Mouse (Mus musculus): ENCODE results near the gene Plcl1.

The Plcl1 gene

DNA sequence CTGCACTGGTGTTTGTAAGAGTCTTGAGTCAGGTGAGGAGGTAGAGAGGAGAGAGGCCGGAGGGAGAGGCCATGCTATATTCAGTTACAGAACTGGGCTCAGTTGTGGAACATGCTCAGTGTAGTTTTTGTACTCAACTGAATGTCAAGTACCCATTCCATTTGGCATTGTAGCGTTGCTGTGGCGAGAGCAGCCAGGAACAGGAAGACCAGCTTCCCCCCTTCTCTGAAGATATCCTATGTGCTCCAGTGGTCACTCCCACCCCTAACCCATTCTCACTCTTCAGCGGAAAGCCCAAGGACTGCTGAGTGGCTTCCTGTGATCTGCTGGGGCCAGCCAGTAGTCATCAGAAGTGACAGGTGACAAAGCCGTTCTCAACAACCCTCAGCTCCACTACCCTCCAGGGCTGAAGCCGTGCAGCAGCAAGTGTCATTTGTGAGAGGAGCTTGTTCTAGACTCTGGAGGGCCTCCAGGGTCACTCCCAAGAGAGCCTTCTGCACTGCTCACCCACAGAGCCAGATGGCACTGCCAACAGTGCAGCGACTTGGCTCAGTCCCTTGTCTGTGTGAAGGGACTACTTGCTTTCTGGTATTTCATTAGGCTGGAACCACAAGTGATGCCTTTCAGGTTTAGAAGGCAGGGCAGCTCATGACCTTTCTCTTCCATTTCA lies 213.0 kb downstream of the Plcl1 start:
- peak; percentile 6 for DNase-seq

DNA sequence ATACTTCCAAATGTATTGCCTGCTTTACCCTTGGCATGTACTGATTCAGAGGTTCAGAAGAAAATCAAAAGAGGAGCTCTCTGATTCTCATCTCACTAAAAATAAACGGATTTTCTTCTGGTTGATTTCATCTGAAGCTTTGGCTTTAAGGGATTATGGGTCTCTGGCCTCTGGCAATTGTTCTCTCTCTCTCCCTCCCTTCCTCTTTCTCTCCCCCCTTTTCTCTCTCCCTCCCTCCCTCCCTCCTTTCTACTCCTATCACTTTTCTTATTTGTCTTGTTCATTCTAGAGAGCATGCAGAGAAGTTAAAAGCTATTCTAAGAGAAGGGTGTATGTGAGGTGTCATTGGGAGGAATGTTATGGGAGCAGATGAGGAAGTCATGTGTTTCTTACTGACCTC lies 225.8 kb downstream of the Plcl1 start:
- DNase-seq: no peak

DNA sequence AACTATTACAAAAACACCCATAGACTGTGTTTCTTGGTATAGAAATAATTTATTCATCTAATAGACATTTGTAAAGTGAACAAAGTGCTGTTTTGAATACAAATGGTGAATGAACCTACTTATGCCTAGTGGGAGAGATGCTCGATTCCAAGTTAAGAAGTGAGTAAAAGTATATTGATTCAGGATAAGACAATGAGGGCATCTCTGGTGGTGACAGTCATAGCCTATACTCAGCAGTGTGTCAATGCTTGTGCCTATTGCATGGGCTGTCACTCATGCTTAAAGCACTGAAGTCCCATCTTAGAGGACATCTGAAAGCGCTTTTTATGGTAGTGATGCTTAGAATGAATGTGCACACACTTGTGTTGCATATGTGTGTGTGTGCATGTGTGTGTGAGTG lies 226.3 kb downstream of the Plcl1 start:
- no peak for DNase-seq

DNA sequence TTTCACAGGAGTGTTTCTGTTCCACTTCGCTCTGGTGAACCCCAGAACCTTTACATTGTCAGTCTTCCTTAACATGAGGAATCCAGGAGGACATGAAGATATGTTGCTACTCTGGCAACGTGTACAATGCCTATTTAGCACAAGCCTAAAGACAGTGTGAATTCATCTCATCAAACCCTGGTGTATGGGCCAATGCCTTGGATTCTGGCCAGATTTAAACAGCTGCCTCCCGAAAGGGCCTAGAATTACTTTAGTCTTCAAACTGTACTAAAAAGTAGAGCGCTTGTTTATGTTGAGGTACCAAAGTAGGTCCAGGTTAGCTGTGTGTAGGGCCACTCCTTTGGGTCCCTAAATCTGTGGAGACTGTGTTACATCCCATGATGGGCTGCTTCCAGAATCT lies 227.6 kb downstream of the Plcl1 start:
- DNase-seq: no peak

DNA sequence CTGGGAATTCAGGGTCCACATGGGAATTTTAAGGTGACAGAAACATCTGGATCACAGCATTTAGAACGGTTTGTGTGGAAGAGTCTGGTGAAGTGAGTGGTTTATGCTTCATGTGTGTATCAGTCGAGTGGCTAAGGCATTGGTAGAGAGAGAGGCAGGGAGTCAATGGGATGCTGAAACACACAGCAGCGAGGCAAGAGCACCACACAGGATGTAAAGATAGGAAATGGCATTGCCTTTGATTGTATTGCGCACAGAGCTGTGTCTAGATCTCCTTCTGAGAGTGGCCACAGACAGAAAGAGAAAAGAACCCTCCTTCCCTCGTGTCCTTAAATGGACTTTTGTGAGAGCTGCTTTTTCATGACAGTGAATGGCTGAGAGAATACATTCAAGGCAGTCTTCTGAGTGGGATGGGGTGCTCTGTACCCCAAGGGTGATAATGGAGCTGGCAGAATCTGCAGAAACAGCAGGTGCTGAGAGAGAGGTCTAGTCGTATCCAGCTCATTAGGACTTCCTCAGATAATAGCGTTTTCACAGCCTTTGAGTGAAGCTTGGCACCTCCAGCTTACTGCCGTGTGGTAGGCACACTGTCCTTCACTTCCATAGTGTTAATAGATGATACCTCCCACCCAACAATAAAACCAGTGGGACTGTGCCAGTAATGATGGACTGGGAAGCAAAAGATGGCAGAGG lies 253.9 kb downstream of the Plcl1 start:
- DNase-seq: no peak

DNA sequence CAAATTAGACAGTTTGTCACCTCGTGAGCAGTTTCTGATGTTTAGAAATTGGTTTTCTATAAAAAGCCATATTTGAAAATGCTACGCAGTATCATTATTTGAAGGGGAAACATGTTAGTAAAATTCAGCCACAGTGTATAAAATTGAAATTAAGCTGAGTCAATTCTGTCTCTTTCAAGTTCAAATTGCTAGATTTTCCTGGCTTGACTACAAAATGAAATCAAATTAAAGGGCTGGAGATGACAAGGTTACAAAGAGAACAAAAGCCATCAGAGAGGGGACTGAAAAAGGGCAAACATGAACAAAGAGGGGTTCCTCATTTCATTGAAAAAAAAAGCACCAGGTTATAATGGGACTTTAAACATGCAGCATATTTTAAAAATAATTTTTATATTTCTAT lies 255.7 kb downstream of the Plcl1 start:
- DNase-seq: no peak

DNA sequence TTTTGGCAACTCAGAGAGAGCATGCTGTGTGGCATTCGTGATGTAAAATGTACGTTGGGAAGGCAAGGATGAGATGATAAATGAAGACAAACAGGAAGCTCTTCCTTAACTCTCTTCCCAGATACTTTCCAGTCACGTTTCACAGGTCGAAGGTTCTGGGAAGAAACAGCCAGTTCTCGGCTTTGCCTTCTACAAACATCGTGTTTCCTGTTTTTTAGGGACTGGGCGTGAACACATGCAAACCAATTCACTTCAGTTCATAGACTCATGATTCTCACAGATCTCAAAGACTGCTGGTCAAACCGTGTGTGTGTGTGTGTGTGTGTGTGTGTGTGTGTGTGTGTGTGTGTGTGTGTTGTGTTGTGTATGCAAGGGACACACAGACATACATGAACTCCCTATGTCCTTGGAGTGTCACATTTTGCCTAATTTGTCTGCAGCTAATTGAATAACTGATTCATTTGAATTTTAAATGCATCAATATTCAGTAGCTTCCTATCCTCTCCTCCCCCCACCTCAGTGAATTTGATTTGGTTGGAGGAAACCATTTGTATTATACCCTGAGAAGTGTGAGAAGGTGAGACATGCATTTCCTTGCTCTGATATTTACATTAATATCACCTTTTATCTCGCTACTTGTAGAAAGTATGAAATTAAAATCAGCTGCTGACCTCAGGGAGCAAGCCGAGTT lies 259.6 kb downstream of the Plcl1 start:
- no peak for DNase-seq

DNA sequence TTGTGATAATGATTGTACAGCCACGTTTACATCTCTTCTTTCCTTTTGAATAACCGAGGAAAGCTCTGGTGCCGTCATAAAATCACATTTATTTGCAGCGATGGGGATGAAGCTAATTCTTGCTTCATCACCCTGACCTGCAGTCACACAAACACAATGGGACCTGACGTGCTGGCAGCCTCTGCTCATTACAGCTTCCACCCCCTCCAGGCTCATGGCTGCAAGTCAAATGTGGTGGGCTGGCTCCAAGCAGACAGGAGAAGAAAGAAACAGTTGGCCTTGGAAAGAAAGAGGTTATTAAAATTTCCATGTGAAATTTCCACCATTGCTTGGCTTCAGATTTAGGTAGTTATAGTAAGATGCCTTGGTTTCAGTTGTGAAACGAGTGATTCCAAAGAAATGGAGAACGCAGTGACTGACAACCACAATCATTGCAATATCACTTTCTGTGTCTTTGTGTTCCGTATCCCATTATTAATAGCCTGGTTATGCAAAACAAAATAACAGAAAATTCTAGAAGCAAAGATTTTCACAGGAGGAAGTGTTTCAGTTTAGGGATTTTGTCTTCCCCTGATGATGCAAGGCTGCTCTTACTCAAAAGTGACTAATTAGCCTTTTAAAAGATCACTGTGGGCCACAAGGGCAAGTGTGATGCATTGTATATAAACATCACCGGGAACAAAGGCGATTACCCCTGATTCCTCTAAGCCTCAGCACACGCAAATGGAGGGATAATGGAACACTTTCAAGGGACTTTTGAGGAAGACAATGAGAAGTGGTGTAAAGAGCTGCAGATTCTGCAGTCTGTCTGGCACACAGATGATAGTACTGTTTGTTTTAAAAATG lies 260.3 kb downstream of the Plcl1 start:
- DNase-seq: no peak

DNA sequence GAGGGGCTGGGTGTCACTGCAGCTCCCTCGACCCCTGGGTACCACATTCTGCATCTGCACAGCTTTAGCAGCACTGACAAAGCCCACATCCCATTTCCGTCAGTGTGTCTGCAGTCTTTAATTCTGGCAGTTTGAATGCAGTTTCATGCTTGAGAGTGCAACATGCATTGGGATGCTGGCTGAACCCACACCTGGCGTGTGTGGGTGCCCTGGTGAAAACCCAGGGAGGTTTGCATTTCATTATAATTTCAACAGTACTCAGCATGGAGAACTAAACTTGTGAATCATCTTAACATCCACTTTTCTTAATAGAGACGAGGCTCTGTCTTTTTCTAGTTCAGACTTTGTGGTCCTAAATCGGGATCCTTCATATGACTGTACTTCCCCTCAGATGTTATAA lies 261.1 kb downstream of the Plcl1 start:
- DNase-seq: no peak

DNA sequence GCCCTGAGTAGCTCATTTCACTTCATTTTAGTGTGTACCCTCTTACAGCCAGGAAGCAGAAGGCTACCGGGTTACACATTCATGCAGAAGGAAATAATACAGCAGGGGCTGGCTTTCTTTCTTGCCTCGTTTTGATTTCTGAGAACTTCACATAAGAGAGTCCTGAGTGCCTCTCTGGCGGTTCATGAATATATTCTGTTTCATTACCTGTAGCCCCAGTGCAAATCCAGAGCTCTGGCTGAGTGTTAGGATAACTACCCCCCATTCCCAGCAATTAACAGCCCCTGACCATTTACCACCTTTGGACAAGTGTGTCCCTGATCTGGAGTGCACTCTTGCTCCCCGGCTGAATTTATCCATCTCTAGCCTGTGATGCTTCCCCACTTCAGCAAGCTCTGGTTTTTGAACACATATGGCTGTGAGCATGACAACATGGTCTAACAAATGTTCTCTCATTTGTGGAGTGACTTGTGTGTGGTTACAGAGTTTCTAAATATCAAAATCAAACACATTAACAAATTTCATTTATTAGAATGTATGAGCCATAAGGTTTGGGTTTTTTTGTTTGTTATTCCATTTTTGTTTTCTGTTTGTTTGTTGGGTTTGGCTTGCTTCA lies 263.0 kb downstream of the Plcl1 start:
- DNase-seq: no peak

DNA sequence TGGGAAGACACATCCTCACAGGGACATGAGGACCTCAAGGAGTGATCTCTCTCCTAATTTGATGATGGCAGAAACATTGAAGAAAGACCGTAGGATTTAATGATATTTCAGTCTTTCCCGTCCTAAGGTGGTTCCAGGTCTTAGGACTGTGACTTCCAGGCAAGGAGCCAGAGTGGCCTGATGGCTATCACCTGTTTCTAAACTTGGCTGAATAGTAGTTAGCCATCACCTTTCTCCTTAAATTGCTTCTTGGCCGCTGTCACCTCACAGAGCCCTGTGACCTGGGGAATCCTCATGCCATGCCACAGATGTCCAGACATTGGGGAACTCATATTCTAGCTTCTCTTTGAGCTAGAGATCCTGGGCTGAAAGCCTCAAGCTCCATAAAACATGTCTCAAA lies 277.0 kb downstream of the Plcl1 start:
- no peak for DNase-seq

DNA sequence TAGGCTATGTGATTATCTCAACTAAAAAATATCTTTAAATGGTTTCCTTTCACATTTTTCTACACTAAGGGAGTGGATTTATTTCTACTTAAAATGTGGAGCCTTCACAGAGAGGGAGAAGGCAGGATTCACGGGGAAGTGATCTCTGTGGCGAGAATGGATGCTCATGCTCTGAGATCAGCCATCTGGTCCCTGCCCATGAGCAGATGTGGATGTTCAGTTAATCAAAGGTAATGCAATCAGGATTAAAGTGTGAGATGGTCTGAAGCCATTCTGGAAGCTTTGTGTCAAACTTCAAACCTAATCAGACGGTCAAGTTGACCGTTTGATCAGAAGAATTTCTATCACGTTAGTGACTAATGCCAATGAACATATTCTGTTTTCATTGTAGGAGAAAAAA lies 280.5 kb downstream of the Plcl1 start:
- DNase-seq: no peak

DNA sequence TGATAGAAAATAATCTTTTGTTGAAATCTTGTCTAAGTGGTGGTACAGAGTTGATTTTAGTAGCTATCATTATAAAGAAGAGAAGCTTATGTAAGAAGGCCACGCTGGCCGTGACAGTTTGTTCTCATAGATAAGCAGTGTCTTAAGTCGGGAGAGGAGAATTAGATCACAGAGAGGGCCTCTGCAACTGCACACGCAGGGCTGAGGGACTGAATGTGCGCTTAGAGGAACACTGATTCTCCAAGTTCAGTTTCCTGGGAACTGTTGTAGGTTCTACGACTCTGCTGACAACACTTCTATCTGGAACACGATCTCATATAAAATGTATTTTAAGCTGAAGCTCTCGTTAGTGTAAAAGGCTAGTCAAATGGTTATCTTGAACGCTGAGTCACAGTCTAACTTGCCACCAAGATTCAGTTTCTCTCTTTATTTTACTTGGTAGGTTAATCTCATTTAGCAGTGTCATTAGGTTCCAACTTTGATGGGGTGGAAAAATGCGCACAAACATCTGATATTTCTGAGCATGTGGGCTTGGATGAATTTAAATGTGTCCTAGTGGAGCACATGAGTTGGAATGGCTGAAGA lies 288.0 kb downstream of the Plcl1 start:
- DNase-seq: no peak

DNA sequence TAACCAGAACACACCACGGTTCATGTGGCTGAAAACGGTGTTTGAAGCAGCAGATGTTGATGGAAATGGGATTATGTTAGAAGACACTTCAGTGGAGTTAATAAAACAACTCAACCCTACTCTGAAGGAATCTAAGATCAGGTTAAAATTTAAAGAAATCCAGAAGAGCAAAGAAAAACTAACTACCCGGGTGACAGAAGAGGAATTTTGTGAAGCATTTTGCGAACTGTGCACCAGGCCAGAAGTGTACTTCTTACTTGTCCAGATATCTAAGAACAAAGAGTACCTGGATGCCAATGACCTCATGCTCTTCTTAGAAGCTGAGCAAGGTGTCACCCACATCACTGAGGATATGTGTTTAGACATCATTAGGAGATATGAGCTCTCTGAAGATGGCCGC lies 290.5 kb downstream of the Plcl1 start:
- peak; percentile 50 for DNase-seq

DNA sequence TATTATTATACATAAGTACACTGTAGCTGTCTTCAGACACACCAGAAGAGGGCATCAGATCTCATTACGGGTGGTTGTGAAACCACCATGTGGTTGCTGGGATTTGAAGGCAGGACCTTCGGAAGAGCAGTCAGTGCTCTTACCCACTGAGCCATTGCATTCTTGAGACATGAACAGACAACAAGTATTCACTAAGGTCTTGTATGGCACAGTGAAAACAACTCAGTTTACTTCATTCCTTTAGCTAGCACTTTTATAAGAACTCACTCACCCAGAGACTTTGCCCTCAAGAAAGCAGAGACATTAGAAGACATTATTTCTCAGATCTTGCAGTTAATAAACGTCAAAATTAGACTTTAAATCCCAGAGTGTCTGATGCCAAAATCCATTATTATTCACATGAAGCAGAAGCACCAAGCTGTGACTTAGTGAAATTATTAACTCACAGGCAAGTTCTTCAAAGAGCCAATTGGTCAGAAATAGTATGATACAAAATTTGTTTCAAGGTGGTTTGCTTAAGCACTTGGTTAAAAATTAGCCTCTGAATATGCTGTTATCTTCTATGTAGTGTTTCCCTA lies 293.8 kb downstream of the Plcl1 start:
- DNase-seq: peak; percentile 40

DNA sequence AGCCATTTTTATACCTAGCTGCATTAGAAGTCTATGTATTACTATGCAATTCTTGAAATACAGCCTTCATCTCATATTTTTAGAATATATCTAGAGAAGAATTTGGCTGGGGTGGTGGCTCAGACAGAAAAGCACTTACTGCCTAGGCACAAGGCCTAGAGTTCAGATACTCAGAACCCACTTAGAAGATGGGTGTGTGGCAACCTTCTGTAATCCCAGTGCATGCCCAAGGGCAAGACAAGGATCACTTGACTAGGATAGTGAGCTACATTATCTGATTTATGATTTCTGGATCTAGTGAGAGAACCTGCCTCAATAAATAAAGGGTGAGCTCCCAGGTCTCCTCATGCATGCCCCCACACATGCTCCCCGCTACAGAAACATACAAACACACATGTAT lies 294.3 kb downstream of the Plcl1 start:
- peak; percentile 33 for DNase-seq

DNA sequence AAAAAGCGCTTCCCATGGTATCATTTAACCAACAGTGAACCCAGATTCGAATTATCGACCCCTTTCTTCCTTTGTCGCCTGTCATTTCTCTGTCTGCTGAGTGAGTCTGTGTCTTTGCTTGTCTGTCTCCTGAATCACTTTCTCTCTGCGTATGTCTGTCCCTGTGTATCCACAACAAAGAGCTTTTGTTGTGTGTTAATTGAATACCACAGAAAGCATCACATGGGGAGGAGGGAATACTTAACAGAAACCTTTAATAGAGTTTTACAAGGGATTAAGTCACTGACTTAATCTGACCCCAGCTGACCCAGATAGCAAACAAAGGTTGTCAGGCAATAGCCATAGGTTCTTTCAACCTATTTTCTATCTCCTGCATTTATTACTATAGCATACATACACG lies 295.0 kb downstream of the Plcl1 start:
- no peak for DNase-seq

DNA sequence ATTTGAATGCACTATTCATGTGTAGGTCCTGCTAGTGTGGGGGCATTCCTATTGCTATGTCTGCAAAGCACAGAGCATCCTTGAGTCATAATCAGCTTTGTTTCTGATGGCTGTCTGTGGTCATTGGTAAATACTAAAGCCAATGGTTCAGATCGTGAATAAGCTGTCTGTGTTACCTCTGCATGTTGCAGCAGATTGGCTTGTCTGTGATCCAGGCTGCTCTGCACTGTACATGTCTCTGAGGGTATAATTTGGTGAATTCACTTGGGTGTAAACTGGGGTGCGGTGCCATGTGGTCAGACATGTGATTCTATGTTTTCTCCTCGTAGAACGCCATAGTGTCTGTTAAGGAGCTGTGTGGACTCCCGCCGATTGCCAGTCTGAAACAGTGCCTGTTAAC lies 295.9 kb downstream of the Plcl1 start:
- no peak for DNase-seq

DNA sequence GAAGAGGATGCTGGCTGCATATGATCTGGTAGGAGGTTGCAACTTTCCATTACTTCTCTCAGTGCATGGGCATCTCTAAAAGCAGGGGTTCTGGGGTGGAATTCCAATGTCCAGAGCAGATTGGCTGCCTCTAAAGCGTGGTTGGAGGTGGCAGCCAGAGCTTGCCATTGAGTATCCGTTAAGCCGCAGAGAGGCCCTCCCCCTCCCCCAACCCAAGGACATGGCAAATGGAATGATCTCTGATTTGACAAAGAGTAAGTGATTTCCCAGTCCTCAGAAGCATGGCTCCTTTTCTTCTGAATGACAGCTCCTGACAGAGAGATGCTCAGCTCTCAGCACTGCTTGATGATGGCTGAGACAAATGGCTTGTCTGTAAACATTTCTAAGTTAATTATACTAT lies 296.4 kb downstream of the Plcl1 start:
- no peak for DNase-seq

DNA sequence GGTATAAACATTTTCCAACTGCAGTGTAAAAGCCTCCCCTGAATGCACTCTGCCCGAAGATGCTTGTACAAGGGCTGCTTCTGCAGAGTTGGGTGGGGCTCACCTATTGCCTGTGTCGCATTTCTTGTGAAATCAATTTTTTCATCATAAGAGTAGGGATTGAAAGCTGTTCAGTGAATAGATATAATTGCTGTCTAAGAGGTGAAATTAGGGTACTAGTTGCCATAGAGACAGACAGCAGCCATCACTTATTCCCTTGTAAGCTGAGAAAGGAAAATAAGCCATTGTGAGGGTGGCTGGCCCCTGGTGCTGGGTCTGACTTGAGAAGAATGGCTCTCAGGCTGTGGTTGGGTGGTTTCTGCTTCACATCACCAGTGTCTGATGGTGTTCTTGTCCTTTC lies 299.0 kb downstream of the Plcl1 start:
- no peak for DNase-seq

DNA sequence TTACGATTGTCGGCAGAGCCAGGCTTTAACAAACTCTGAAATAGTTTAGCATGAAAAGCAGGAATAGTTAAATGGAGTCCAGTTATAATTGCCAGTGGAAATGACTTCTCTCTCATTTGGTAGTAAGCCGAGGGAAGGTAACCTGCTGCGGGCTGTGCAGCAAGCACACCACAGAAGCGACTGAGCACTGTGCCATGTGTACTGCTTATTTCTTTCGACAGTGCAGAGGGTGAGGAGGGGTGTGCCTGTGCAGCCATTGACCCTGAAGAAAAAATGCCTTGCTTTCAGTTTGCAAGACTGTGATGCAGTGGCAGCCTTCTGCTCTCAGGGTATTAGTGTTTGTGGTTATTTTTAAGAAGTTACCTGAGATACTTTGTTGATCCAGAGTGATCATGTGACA lies 299.5 kb downstream of the Plcl1 start:
- DNase-seq: no peak

DNA sequence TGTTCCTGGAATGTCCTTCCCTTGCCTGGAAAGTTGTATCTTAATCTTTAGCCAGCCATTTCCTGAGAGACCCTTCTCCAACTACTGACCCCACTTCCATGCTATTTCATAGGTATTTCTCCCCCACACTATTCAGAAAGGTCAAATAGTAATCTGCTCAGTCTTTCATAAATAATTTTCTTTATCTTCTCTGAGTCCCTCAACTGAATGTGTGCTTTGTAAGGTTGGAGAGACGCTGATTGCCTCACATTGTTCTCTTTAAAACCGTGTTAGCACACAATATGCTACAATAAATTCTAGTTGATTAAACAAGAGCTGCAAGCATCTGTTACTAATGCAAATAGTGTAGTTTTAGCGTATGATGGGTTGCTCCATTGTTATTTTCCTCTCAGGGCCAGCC lies 300.0 kb downstream of the Plcl1 start:
- no peak for DNase-seq
